Mouse (Mus musculus): ENCODE measurements around the gene Crybg2.

DNA sequence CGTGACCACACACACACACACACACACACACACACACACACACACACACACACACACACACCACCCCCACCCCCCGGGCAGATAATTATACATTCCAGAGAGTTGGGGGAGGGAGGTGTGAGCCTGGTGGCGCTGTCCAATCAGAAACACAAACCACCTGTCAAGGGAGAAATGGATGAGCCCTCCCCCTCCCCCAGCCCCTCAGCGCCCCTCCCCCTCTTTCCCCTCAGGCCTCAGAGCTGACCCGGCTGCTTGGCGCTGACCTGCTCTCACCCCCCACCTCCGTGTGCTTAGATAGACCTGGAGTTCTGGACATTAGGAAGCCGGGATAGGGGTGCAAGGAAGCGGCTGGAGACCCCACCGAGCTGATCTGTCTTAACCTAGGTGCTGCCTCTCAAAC lies 41.4 kb upstream of the Crybg2 start:
- no peak for TF ChIP-seq CTCF (IDR thresholded peaks at IDR 0.05; ENCODE audit: low read depth, low read length)
- TF ChIP-seq TAL1 (conservative IDR thresholded peaks at IDR 0.05; ENCODE audit: low read depth, low read length) = no peak
- TF ChIP-seq GATA1 (IDR thresholded peaks at IDR 0.05; ENCODE audit: borderline replicate concordance, low read length) = no peak
- no peak for TF ChIP-seq POLR2AphosphoS5 (IDR thresholded peaks at IDR 0.05; ENCODE audit: insufficient replicate concordance, low read depth, low read length)
